Mouse (Mus musculus) C3H10T1/2 (cell line): ENCODE data around the gene Gtf3c3. TPM values are rescaled to one million over a fixed set of nuclear protein-coding genes. Genes with fewer than 3 reads are reported as not detected.

Experiments
- polyA plus RNA-seq, 2 experiments: library from polyadenylated mRNA; unstranded; fragments of >200 nt; fragmentation: generic; extraction: Trizol; gene quantifications; one replicate each; pipeline ENCODE4 v1.2.1; 2012; ENCODE audit warnings: missing spikeins in 2 of 2

Gtf3c3 gene
- 1 to 10 TPM in 1 of 2 experiments, under 1 TPM in 1; 0.33 to 3.0 TPM for polyA plus RNA-seq

GRCm38 (mm10) chr1:54438340-54439079, at the start of gene Gtf3c3:
Gene Gtf3c3 (minus strand): TSS chr1:54438971.

Other genes starting within 250 kb of the Gtf3c3 start
- under 1 TPM; 0.17 to 0.39 TPM for gene Hecw2, start 243.8 kb downstream of the Gtf3c3 start, polyA plus RNA-seq
- under 1 TPM in 1 of 2 experiments, not detected in 1; 0.02 TPM for gene Ccdc150, start 188.3 kb downstream of the Gtf3c3 start, polyA plus RNA-seq
- under 1 TPM; 0.02 to 0.31 TPM for gene Pgap1, start 118.7 kb upstream of the Gtf3c3 start, polyA plus RNA-seq